11 mouse cellular contexts compared by ENCODE assay signal in genomic region chr5:54158230-54158629, GRCm38 (mm10).
DNase-seq lines count a peak whose midpoint lies in the region; ATAC-seq and TF ChIP-seq lines count a peak whose summit lies in the region.
"Had no signal": no experiment of that assay in that cellular context is flagged by ENCODE, and none has a peak within 500 bp of the region (broad histone marks: within the 10 kb centered on the region; RNA-seq: fewer than 3 reads in every experiment).

No protein-coding gene starts in this region.

- peaks cover 10% of the 10 kb centered on the region for H3K4me1 ChIP-seq in forebrain, embryonic 14.5 days (ENCODE audit: control insufficient read depth, insufficient read depth, low read length)
- peaks cover 18% of the 10 kb centered on the region for H3K4me1 ChIP-seq in forebrain, embryonic 16.5 days (replicated peaks; ENCODE audit: control insufficient read depth, insufficient read depth, low read length)
- H3K4me1 ChIP-seq in midbrain, embryonic 14.5 days (ENCODE audit: control insufficient read depth, insufficient read depth, low read length): peaks cover 18% of the 10 kb centered on the region
- peaks cover 10% of the 10 kb centered on the region; the same call in 1 of the 2 replicates for H3K4me1 ChIP-seq in midbrain, postnatal 0 days (ENCODE audit: insufficient read depth, low read length)
- peaks cover 17% of the 10 kb centered on the region for H3K4me1 ChIP-seq in limb, embryonic 14.5 days (ENCODE audit: control insufficient read depth, insufficient read depth, low read length)
- no peaks in the 10 kb centered on the region for H3K4me1 ChIP-seq in kidney, adult 2 months (ENCODE audit: control insufficient read depth, insufficient read depth, low read length)
- H3K4me1 ChIP-seq: liver, embryonic 12.5 days had no signal

- H3K9ac ChIP-seq in forebrain, embryonic 14.5 days (ENCODE audit: low read length): no peak overlapping the region
- no peak overlapping the region for H3K9ac ChIP-seq in forebrain, embryonic 16.5 days (replicated peaks; ENCODE audit: low read depth, low read length)
- H3K9ac ChIP-seq in midbrain, embryonic 14.5 days (replicated peaks; ENCODE audit: low read length): no peak overlapping the region
- no peak overlapping the region for H3K9ac ChIP-seq in midbrain, postnatal 0 days (replicated peaks; ENCODE audit: low read length, poor library complexity, severe bottlenecking)
- no peak overlapping the region for H3K9ac ChIP-seq in limb, embryonic 14.5 days (ENCODE audit: low read depth, low read length, severe bottlenecking)
- H3K9ac ChIP-seq: embryonic facial prominence, embryonic 13.5 days; liver, embryonic 12.5 days had no signal

- WGBS in forebrain, embryonic 14.5 days: 36% methylated on average over 9 of the region's 9 CpGs
- WGBS in forebrain, embryonic 16.5 days: 21% methylated on average over 9 of the region's 9 CpGs
- 36% methylated on average over 9 of the region's 9 CpGs for WGBS in midbrain, embryonic 14.5 days
- 36% methylated on average over 9 of the region's 9 CpGs for WGBS in midbrain, postnatal 0 days
- 35% methylated on average over 9 of the region's 9 CpGs for WGBS in limb, embryonic 14.5 days
- 73% methylated on average over 9 of the region's 9 CpGs for WGBS in kidney, adult 2 months

- no peak for TF ChIP-seq CTCF in midbrain, postnatal 0 days (IDR thresholded peaks at IDR 0.05)
- no peak for TF ChIP-seq CTCF in kidney, adult 2 months (conservative IDR thresholded peaks at IDR 0.05; ENCODE audit: insufficient read depth, insufficient read length, low read depth, low read length)

- no peak for TF ChIP-seq POLR2A in limb, embryonic 14.5 days (IDR thresholded peaks at IDR 0.05; ENCODE audit: borderline replicate concordance, extremely low read depth, insufficient read depth, insufficient read length)
- TF ChIP-seq POLR2A in kidney, adult 2 months (IDR thresholded peaks at IDR 0.05; ENCODE audit: low read depth, low read length): no peak

- no peaks in the 10 kb centered on the region for H3K36me3 ChIP-seq in forebrain, embryonic 14.5 days (ENCODE audit: control insufficient read depth, insufficient read depth, low read length)
- H3K36me3 ChIP-seq in forebrain, embryonic 16.5 days (ENCODE audit: control insufficient read depth, insufficient read depth): no peaks in the 10 kb centered on the region
- H3K36me3 ChIP-seq in midbrain, embryonic 14.5 days (ENCODE audit: control insufficient read depth, insufficient read depth, low read length): no peaks in the 10 kb centered on the region
- H3K36me3 ChIP-seq in midbrain, postnatal 0 days (ENCODE audit: insufficient read depth, low read length): no peaks in the 10 kb centered on the region
- H3K36me3 ChIP-seq in limb, embryonic 14.5 days (ENCODE audit: control insufficient read depth, insufficient read depth, low read length): no peaks in the 10 kb centered on the region
- H3K36me3 ChIP-seq in kidney, adult 2 months (ENCODE audit: control insufficient read depth, insufficient read depth, low read length): no peaks in the 10 kb centered on the region
- H3K36me3 ChIP-seq: embryonic facial prominence, embryonic 13.5 days; liver, embryonic 12.5 days had no signal

- no peak overlapping the region for H3K4me3 ChIP-seq in forebrain, embryonic 14.5 days (ENCODE audit: low read depth, low read length)
- H3K4me3 ChIP-seq in forebrain, embryonic 16.5 days (replicated peaks; ENCODE audit: low read length): no peak overlapping the region
- no peak overlapping the region for H3K4me3 ChIP-seq in midbrain, embryonic 14.5 days (replicated peaks; ENCODE audit: low read depth, low read length)
- no peak overlapping the region for H3K4me3 ChIP-seq in midbrain, postnatal 0 days (ENCODE audit: low read depth, low read length)
- no peak overlapping the region for H3K4me3 ChIP-seq in limb, embryonic 14.5 days (replicated peaks; ENCODE audit: low read length)
- no peak overlapping the region for H3K4me3 ChIP-seq in kidney, adult 2 months (ENCODE audit: insufficient read depth, low read depth, low read length)
- H3K4me3 ChIP-seq: embryonic facial prominence, embryonic 13.5 days; liver, embryonic 12.5 days had no signal

- no peaks in the 10 kb centered on the region for H3K27me3 ChIP-seq in forebrain, embryonic 14.5 days (replicated peaks; ENCODE audit: control insufficient read depth, insufficient read depth, low read length)
- H3K27me3 ChIP-seq in forebrain, embryonic 16.5 days (replicated peaks; ENCODE audit: control insufficient read depth, insufficient read depth, low read length): 0 out of 2 replicates have a peak, but pooled peaks cover 2% of the 10 kb centered on the region
- no peaks in the 10 kb centered on the region for H3K27me3 ChIP-seq in midbrain, embryonic 14.5 days (ENCODE audit: control insufficient read depth, insufficient read depth, low read length)
- H3K27me3 ChIP-seq in midbrain, postnatal 0 days (ENCODE audit: insufficient read depth, low read length): no peaks in the 10 kb centered on the region
- H3K27me3 ChIP-seq in limb, embryonic 14.5 days (ENCODE audit: control insufficient read depth, insufficient read depth, low read length): 0 out of 2 replicates have a peak, but pooled peaks cover 7% of the 10 kb centered on the region
- H3K27me3 ChIP-seq in kidney, adult 2 months (replicated peaks; ENCODE audit: control insufficient read depth, insufficient read depth, low read length): no peaks in the 10 kb centered on the region

- no peaks in the 10 kb centered on the region for H3K9me3 ChIP-seq in forebrain, embryonic 14.5 days (replicated peaks; ENCODE audit: control insufficient read depth, low read length)
- H3K9me3 ChIP-seq in forebrain, embryonic 16.5 days (ENCODE audit: control insufficient read depth, low read length): no peaks in the 10 kb centered on the region
- H3K9me3 ChIP-seq in midbrain, embryonic 14.5 days (ENCODE audit: control insufficient read depth, low read length): no peaks in the 10 kb centered on the region
- no peaks in the 10 kb centered on the region for H3K9me3 ChIP-seq in midbrain, postnatal 0 days (ENCODE audit: low read length)
- no peaks in the 10 kb centered on the region for H3K9me3 ChIP-seq in limb, embryonic 14.5 days (ENCODE audit: control insufficient read depth, low read length)
- H3K9me3 ChIP-seq: embryonic facial prominence, embryonic 13.5 days; liver, embryonic 12.5 days had no signal

- ATAC-seq in forebrain, embryonic 14.5 days: 0 out of 2 replicates have a peak, but pooled peaks have one; percentile 27
- no peak for ATAC-seq in forebrain, embryonic 16.5 days
- ATAC-seq in midbrain, embryonic 14.5 days (ENCODE audit: low FRiP score, low TSS enrichment): no peak
- no peak for ATAC-seq in midbrain, postnatal 0 days (ENCODE audit: low FRiP score)
- 0 out of 2 replicates have a peak, but pooled peaks have one; percentile 17 for ATAC-seq in limb, embryonic 14.5 days (ENCODE audit: low FRiP score, low read depth)
- ATAC-seq: liver, embryonic 12.5 days had no signal

- H3K27ac ChIP-seq in forebrain, embryonic 14.5 days (ENCODE audit: low read depth, low read length): no peak overlapping the region
- no peak overlapping the region for H3K27ac ChIP-seq in forebrain, embryonic 16.5 days (ENCODE audit: low read length)
- no peak overlapping the region for H3K27ac ChIP-seq in midbrain, embryonic 14.5 days (replicated peaks; ENCODE audit: low read depth, low read length)
- no peak overlapping the region for H3K27ac ChIP-seq in midbrain, postnatal 0 days (ENCODE audit: low read depth, low read length)
- no peak overlapping the region for H3K27ac ChIP-seq in limb, embryonic 14.5 days (replicated peaks; ENCODE audit: low read depth, low read length)
- H3K27ac ChIP-seq in kidney, adult 2 months (ENCODE audit: insufficient read depth, low read depth, low read length): no peak overlapping the region
- H3K27ac ChIP-seq: embryonic facial prominence, embryonic 13.5 days; liver, embryonic 12.5 days had no signal

- peak; percentile 49 for DNase-seq in forebrain, embryonic 14.5 days (ENCODE audit: low spot score)
- DNase-seq in midbrain, embryonic 14.5 days: peak; percentile 46
- no peak for DNase-seq in midbrain, postnatal 0 days (ENCODE audit: low spot score)
- DNase-seq in limb, embryonic 14.5 days (ENCODE audit: low spot score): no peak
- DNase-seq in gastrocnemius, postnatal 10 days: no peak
- no peak for DNase-seq in kidney, adult 2 months
- no peak for DNase-seq in adrenal gland, postnatal 4 days (ENCODE audit: low spot score in 2 of 2)
- DNase-seq: cerebellum, adult 2 months had no signal

- H3K4me2 ChIP-seq in forebrain, embryonic 14.5 days (ENCODE audit: low read length): no peak overlapping the region
- no peak overlapping the region for H3K4me2 ChIP-seq in forebrain, embryonic 16.5 days (ENCODE audit: low read length)
- no peak overlapping the region for H3K4me2 ChIP-seq in midbrain, embryonic 14.5 days (ENCODE audit: low read length)
- no peak overlapping the region for H3K4me2 ChIP-seq in midbrain, postnatal 0 days (ENCODE audit: low read depth, low read length, poor library complexity, severe bottlenecking)
- no peak overlapping the region for H3K4me2 ChIP-seq in limb, embryonic 14.5 days (replicated peaks; ENCODE audit: low read depth, low read length, severe bottlenecking)
- H3K4me2 ChIP-seq: embryonic facial prominence, embryonic 13.5 days; liver, embryonic 12.5 days had no signal

Comparison
In these comparisons a context has a peak if more than half of its experiments do, and no peak if none do; other contexts are left out.
1. ATAC-seq: peak in forebrain, embryonic 14.5 days (single experiment) and limb, embryonic 14.5 days (single experiment); none in forebrain, embryonic 16.5 days (single experiment), midbrain, embryonic 14.5 days (single experiment) and midbrain, postnatal 0 days (single experiment).
2. DNase-seq: peak in forebrain, embryonic 14.5 days (single experiment) and midbrain, embryonic 14.5 days (single experiment); none in midbrain, postnatal 0 days (single experiment), limb, embryonic 14.5 days (single experiment), gastrocnemius, postnatal 10 days (single experiment), kidney, adult 2 months (single experiment) and adrenal gland, postnatal 4 days (0 of 2).